Mouse (Mus musculus) kidney, adult 11 months (tissue): ENCODE measurements around the gene Btnl10.

Experiments
- DNase-seq: peaks from one replicate; pipeline ENCODE4 v3.0.0; 2022

The Btnl10 gene

DNA sequence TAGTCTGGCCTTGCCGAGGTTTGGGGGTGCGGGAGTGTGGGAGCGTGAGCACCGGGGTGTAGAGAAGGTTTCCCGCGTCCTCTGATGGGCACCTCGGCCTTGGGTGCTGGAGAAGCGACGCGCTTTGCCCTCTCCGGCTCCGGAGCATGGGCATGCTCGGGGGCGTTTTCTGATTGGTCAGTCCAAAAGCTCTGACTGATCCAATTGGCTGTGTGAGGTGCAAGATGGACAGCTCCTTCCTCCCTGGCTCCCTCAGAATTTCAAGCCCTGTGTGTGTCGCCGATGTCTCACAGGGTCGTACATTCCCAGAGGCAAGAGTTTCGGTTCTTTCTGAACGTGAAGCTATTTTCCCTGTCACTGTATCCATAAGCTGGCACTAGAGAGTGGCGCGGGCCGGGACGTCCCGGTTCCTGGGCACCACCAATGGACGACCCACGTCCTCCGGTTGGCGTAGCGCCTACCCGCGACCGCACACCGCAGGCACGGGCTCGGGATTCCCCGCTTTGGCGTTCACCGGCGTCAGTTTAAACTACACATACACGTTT lies 42.3 kb downstream of the Btnl10 start:
- peak; percentile 88 for DNase-seq

DNA sequence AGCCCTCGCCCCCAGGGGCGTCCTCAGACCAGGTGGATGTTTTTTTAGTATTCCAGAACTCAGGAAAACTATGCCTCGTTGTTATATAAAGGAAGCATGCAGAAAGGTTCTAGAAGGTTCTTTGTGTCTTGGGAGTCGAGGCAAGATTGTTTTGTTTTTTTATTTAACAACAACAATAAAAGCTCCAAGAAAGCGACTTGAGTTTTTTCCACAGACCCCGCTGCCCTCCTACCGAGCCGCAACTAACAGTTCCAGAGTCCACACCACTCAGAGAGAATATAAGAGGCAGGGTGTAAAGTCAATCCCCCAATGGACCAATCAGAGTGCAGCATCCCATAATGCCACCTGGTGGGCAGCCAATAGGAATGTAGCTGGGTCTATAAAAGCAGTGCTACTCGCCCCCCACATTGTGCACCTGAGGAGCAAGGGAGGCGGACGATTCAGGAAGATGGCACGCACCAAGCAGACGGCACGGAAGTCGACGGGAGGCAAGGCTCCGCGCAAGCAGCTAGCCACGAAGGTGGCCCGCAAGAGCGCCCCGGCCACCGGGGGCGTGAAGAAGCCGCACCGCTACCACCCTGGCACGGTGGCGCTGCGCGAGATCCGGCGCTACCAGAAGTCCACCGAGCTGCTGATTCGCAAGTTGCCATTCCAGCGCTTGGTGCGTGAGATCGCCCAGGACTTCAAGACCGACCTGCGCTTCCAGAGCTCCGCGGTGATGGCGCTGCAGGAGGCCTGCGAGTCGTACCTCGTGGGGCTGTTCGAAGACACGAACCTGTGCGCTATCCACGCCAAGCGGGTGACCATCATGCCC lies 43.9 kb downstream of the Btnl10 start:
- DNase-seq = no peak

DNA sequence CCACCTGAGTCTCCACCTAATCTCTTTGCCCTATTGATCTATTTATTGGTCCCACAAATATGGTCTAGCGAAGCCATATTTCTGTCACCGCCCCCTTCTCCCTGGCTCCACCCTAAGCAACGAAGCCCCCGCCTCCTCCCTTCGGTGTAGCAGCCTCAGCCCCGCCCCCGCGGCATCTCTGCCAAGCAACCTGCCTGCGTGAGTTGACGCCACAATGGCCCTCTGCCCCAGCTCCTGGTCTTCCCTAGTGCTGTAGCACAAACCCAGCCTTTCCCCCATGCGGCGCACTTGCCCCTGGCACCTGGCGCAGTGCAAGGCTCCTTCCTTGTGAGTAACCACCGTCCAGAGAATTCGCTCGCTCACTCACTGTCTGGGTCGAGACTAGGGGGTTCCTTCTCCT lies 45.8 kb downstream of the Btnl10 start:
- DNase-seq = peak; percentile 64

DNA sequence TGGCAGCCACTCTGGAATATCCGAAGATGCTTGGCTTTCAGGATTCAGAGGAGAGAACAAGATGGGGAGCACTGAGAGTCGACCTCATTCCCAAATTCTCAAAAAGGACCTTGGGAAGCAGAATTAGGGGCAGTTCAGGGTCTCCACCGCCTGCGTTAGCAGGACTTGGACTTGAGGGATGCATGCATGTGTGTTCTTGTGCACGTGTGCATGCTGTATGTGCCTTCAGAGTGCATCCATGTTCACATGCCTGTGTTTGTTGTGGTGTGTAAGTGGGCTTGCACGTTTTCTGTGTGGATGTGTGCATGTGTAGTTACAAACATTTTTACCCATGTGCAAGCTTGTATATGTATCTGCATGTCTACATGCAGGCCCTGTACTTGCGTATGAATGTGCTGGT lies 46.5 kb downstream of the Btnl10 start:
- DNase-seq = no peak

- DNase-seq = no peak
These were observed 47.5 kb downstream of the Btnl10 start for GRCm38 (mm10) chr11:58965001-58965760.

DNA sequence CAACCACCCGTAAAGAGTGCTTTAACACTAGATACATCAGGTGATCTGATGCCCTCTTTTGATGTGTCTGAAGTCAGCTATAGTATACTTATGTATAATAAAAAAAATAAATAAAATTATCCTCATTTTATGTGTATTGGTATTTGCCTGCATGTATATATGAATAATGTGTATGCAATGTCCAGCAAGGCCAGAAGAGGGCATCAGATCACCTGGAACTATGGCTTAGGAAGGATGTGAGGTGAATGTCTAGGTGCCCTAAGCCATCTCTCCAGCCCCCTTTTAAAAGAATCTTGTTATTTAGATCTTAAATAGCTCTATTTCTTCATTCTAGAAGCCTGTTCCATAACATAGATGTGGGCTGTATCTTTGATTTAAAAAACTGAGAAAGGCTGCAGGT lies 49.6 kb downstream of the Btnl10 start:
- no peak for DNase-seq

GRCm38 (mm10) chr11:58968551-58968950 lies 50.8 kb downstream of the Btnl10 start:
- DNase-seq = no peak

DNA sequence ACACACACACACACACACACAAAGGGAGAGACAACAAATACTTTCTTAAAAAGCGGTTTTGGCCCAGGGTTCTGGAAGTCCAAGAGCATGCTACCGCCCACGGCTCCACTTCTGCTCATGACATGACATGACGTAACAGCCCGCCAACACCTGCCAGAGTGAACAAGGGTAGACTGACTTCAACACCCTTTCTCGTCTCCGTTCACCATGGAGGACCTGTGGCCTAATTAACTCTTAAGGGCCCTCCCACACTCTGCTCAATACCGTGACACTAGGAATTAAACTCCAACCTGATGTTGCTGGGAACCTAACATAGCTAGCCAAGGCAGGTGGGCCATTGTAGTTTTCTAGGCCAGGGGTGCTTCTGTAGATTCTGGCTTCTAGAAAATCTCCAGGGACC lies 51.3 kb downstream of the Btnl10 start:
- peak; percentile 45 for DNase-seq

DNA sequence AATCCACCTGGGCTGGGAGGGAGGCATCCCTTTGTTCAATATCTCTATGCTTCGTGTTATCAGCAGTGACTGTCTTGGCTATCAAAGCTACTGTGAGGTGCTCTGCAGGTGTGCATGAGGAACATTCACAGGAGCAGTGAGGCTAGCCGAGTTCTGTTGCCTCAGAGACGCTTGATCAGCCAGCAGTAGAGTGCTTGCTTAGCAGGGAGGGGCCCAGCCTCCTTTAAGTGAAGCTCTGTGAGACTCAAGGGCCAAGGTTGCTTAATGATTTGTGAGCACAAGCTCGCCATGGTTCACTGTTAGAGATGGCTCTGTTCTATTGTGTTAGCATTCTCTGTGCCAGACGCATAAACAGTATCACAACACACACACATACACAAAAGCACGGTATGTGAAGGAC lies 52.0 kb downstream of the Btnl10 start:
- DNase-seq = peak; percentile 74

DNA sequence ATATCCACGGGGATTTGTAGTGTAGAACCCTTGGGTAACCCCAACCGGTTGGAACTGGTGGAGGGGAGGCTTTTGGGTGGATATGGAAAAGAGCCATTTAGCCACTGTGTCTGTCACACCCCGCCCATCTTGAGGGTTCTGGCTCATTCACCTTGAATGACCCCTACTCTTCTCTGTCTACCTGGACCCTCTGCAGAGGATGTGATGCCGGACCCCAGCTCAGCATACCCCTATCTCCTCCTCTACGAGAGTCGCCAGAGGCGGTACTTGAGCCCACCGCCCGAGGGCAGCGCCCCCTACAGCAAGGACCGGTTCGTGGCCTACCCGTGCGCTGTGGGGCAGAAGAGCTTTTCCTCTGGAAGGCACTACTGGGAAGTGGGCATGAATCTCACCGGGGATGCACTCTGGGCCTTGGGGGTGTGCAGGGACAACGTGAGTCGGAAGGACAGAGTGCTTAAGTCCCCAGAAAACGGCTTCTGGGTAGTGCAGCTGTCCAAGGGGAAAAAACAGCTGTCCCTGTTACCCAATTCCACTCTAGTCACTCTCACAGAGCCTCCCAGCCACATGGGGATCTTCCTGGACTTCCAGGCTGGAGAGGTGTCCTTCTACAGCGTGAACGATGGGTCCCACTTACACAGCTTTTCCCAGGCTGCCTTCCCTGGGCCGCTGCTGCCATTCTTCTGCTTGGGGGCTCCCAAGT lies 53.3 kb downstream of the Btnl10 start:
- DNase-seq = no peak

GRCm38 (mm10) chr11:58971796-58972195 lies 54.1 kb downstream of the Btnl10 start:
- DNase-seq = no peak

DNA sequence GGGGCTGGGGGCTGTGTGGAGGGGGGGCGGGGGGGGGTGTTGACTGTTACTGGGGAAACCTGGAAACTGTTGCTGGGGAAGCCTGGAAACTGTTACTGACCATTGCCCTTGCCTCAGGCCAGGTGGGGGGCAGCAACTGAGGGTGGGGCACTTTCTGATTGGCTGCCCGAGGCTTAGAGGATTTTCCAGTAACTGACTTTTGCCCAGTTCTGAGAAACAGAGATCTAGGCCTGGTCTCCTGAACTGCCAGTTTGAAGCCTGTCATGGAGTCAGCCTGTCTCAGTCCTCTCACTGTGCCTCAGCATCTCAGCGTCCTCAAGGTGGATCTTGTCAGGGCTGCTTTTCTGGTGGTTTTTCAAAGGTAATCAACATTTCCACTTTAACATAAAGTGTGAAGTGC lies 56.7 kb downstream of the Btnl10 start:
- DNase-seq = no peak
